Mouse (Mus musculus) right cerebral cortex, postnatal 4 days (tissue): ENCODE measurements around the gene Syn2.
"Not testable (repeated sequence)": the region's sequence is repeated elsewhere in the genome, so short reads cannot be mapped to it uniquely, and the experiment has no call there.

Source experiments
- DNase-seq: peaks from one replicate; pipeline ENCODE4 v3.0.0-alpha.2; 2022

The Syn2 gene

GRCm38 (mm10) chr6:115178826-115179225 is 44.1 kb downstream of the Syn2 start:
- DNase-seq = no peak

- no peak for DNase-seq
These were observed 46.4 kb downstream of the Syn2 start for GRCm38 (mm10) chr6:115181094-115181493.

- DNase-seq = no peak
These were observed 56.4 kb downstream of the Syn2 start for GRCm38 (mm10) chr6:115191111-115191510.

GRCm38 (mm10) chr6:115200753-115201152 is 66.1 kb downstream of the Syn2 start:
- no peak for DNase-seq

GRCm38 (mm10) chr6:115203029-115203428 is 68.3 kb downstream of the Syn2 start:
- no peak for DNase-seq

DNA sequence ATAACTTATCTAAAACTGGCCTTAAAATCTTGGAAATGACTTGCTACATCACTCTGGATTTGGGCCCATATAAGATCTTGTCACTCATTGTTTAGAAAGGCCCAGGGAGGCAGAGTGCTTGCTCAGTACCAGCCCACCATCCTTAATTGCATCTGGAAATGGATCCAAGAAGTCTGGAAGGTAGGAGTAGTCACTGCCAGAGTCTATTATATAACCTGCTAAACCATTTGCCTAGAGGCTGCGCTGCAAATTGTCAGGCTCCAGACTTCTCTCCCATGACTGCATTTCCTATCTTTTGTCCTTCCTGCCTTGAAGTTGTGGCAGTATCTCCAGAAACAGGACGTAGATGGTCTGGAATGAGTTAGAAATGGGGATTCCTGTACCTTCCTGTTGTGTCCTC is 75.5 kb downstream of the Syn2 start:
- DNase-seq = no peak

DNA sequence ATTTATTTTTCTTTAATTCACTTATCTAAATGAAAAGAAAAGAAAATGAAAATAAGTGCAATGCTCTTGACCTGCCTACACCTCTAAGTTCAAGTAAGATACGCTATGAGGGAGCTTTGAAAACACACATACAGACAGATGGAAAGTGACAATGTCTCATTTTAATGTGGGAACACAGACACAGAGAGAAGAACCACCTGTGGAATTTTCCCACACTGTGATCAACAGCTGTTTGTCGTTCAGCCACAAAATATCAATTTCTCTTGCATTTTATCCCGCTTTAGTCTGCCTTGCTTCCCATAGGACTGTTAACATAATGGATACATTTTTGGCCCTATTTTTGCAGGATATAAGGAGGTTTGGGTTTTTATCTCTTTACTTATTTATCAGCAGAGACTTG is 76.1 kb downstream of the Syn2 start:
- DNase-seq = no peak

DNA sequence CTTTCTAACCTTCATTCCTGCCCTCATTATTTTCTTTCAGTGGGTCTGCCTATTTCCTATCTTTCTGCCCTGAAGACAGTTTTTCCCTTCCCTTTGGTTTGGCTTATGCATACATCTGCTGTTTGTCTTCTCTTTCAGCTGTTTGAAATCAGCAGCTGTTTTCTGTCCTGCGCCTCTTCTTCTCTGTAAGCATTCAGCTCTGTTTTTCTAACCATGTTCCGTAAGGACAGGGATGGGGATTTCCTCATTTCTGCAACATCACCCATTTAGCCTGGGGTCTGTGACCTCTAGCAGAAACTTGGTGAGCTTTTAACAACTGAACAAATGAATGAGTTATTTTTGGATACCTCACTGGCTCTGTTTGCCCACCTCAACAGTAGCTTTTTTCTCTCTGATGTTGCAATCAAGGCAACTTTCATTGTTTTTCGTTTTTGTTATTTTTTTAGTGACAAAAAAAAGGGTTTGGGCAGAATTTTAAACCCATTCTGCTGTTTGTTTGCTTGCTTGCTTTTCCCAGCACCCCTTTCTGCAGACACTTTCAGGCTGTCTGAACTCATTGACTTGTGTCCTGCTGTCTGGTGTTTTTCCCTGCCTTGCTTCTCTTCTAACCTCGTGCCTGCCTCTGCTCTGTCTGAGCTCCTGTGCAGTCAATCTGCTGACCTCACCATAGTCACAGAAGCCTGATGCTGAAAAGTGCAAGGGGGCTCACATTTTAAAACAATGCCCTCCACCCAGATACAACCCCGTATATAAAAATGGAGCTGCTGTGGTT is 77.6 kb downstream of the Syn2 start:
- DNase-seq = no peak

DNA sequence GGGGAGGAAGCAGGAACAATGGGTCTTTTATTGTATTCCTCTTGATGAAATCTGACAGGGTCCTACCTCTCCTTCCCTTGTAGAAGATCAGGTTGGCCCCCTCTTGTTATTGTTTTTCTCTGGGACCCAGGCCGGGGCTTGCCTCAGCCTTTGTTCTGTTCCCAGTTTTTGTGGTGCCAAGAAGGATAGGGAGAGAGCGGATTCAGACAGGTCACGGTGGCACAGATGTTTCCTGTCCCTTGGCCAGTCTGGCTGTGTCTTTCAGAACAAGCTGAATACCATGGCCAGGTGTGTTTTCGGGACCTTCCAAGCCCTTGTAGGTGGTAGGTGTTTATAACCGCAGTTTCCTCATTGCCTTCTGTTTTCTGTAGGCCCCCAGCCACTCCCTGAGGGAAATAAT is 78.4 kb downstream of the Syn2 start:
- DNase-seq = no peak

- no peak for DNase-seq
These were observed 86.5 kb downstream of the Syn2 start for GRCm38 (mm10) chr6:115221215-115221641.

DNA sequence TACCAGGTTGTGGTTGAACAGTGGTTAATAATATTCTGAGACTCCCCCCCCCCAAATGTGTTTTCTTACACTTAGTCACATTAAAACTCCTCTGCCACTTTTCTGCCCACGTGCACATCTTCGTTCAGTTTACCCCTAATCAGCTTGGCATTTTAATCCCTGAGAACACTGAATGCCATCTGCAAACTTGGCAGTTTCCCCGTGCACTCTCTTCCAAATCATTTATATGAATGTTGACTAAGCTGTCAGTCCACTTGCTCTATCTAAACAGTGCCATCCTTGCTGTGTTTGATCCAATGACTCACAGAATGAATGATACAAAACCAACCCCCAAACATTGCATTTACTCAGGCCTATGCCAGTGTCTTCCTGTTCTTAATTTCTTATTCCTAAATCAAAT is 90.8 kb downstream of the Syn2 start:
- DNase-seq = no peak

- no peak for DNase-seq
These were observed 92.3 kb downstream of the Syn2 start, which contains the start of gene Gm17482 for GRCm38 (mm10) chr6:115227043-115227442. Gm17482 (plus strand) TSS chr6:115227343.

GRCm38 (mm10) chr6:115227529-115227928 is 92.8 kb downstream of the Syn2 start:
- peak; percentile 82 for DNase-seq

GRCm38 (mm10) chr6:115230557-115230956 is 95.9 kb downstream of the Syn2 start:
- no peak for DNase-seq

DNA sequence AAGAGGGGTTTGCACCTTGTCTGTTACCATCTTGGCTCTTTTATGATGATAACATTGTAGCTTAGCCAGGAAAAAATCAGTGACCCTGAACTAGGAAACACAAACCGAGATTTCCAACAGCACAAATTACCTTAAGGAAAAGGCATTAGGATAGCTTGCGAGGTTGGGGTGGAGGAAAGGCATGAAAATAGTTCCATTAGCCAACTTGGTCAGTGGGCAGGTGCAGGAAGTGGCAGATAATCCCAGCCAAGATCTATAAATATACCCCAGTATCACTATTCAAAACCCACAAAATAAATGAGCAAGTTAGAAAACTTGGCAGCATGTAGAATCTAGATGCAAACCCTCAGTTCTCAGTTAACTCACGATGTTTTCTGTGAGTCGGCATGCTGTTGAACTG is 97.1 kb downstream of the Syn2 start:
- DNase-seq = no peak

GRCm38 (mm10) chr6:115232562-115232961 is 97.9 kb downstream of the Syn2 start:
- no peak for DNase-seq

- no peak for DNase-seq
These were observed 103.6 kb downstream of the Syn2 start for GRCm38 (mm10) chr6:115238031-115239027.

GRCm38 (mm10) chr6:115239335-115239734 is 104.6 kb downstream of the Syn2 start:
- no peak for DNase-seq

GRCm38 (mm10) chr6:115240431-115240830 is 105.7 kb downstream of the Syn2 start:
- DNase-seq = not testable (repeated sequence)

GRCm38 (mm10) chr6:115241131-115241699 is 106.5 kb downstream of the Syn2 start:
- DNase-seq = no peak

- no peak for DNase-seq
These were observed 107.2 kb downstream of the Syn2 start for GRCm38 (mm10) chr6:115241939-115242338.

DNA sequence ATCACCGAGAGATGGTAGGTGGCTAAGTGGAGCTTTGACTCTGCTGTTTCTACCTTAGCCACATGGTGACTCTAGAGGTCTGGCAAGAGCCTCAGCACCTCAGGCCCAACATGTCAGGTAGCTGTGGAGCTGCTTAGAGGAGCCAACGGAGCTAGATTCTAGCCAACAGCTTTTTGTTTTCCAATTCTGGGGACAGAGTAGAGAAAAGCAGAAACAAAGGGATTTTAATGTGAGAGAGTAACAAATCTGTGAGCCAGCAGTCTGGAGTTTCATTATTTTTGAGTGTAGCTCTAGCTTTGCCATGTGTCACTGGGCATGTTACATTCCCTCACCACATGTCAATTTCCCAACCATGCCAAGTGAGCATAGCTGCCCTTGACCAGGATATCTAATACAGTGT is 109.5 kb downstream of the Syn2 start:
- DNase-seq = no peak

DNA sequence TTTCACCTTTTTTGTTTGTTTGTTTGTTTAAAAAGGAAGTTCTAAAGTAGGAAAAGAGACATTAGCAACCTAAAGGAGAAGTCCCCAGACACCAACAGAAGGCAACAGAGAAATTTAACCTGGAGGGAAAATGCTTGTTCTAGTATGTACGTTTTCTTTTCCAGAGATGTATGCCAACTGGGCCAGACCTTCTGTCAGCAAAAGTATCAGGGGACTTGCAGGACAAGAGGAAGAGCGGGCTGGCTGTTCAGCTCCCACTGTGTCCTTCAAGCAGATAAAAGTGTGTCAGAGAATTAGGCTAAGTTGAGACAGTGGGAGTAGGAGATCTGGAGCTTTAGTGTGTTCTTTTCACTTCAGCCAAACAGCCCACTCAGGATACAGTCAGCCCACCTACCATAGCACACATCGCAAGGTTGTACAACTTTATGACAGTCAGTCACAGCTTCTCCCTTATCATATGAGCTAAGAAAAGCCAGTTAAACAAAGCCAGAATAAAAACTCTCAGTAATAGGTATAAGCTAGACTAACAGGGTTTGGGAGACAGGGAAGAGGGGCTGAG is 110.9 kb downstream of the Syn2 start:
- DNase-seq = no peak
